Mouse (Mus musculus): Measurements from ENCODE around the gene Ftl1. TPM values are rescaled to one million over a fixed set of nuclear protein-coding genes. Genes with fewer than 3 reads are reported as not detected.

The Ftl1 gene
- total and polyA plus RNA-seq, 2 experiments from 2014 or later = 2,541 to 5,542 TPM

- WGBS = 1% methylated on average over 3 of the region's 3 CpGs
- Histone ChIP-seq H3K9me3 (ENCODE audit: low read length) (no peaks in the 10 kb centered on the region), H3K9ac (no peak overlapping the region), H3K27me3 (ENCODE audit: insufficient read depth, low read length) (no peaks in the 10 kb centered on the region), H3K4me2 (ENCODE audit: low read depth) (no peak overlapping the region), H3K4me1 (ENCODE audit: insufficient read depth) (no peaks in the 10 kb centered on the region), H3K4me3 (ENCODE audit: low read depth, low read length) (no peak overlapping the region), H3K36me3 (ENCODE audit: insufficient read depth) (no peaks in the 10 kb centered on the region), H3K27ac (ENCODE audit: low read depth, low read length) (no peak overlapping the region)
- peak; percentile 71 for ATAC-seq
- TF ChIP-seq CTCF (IDR thresholded peaks at IDR 0.05; ENCODE audit: low read depth) = peak; percentile 80
- peak; percentile 82 for DNase-seq
These were observed 17.3 kb upstream of the Ftl1 start for GRCm38 (mm10) chr7:45477003-45477402.

DNA sequence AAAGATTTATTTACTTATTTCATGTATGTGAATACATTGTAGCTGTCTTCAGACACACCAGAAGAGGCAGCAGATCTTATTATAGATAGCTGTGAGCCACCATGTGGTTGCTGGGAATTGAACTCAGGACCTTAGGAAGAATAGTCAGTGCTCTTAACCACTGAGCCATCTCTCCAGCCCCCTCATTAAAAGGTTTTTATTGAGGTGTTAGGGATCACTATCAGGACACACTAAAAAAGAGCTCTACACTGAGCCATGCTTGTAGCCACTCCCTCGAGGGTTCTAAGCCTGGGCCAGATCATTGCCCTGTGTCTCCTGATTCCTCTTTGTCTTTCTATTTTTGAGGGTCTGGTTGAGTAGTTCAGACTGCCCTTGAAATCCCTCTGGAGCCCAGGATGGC is 16.8 kb upstream of the Ftl1 start:
- TF ChIP-seq CTCF (IDR thresholded peaks at IDR 0.05; ENCODE audit: low read depth) = no peak
- Histone ChIP-seq H3K9me3 (ENCODE audit: low read length) (no peaks in the 10 kb centered on the region), H3K4me3 (ENCODE audit: low read depth, low read length) (no peak overlapping the region), H3K27me3 (ENCODE audit: insufficient read depth, low read length) (no peaks in the 10 kb centered on the region), H3K4me1 (ENCODE audit: insufficient read depth) (no peaks in the 10 kb centered on the region), H3K36me3 (ENCODE audit: insufficient read depth) (no peaks in the 10 kb centered on the region), H3K4me2 (ENCODE audit: low read depth) (no peak overlapping the region), H3K27ac (ENCODE audit: low read depth, low read length) (no peak overlapping the region), H3K9ac (no peak overlapping the region)
- ATAC-seq = no peak
- no peak for DNase-seq
- 39% methylated on average over 1 of the region's 1 CpGs for WGBS

GRCm38 (mm10) chr7:45475291-45475969 is 15.7 kb upstream of the Ftl1 start:
- Histone ChIP-seq H3K9me3 (ENCODE audit: low read length) (no peaks in the 10 kb centered on the region), H3K4me2 (ENCODE audit: low read depth) (peak overlapping the region; percentile 22; the same call in 1 of the 2 replicates), H3K4me3 (ENCODE audit: low read depth, low read length) (no peak overlapping the region), H3K9ac (no peak overlapping the region), H3K27ac (ENCODE audit: low read depth, low read length) (no peak overlapping the region), H3K27me3 (ENCODE audit: insufficient read depth, low read length) (no peaks in the 10 kb centered on the region), H3K36me3 (ENCODE audit: insufficient read depth) (no peaks in the 10 kb centered on the region), H3K4me1 (ENCODE audit: insufficient read depth) (no peaks in the 10 kb centered on the region)
- no peak for ATAC-seq
- WGBS = 71% methylated on average over 16 of the region's 16 CpGs
- no peak for TF ChIP-seq CTCF (IDR thresholded peaks at IDR 0.05; ENCODE audit: low read depth)
- no peak for DNase-seq

DNA sequence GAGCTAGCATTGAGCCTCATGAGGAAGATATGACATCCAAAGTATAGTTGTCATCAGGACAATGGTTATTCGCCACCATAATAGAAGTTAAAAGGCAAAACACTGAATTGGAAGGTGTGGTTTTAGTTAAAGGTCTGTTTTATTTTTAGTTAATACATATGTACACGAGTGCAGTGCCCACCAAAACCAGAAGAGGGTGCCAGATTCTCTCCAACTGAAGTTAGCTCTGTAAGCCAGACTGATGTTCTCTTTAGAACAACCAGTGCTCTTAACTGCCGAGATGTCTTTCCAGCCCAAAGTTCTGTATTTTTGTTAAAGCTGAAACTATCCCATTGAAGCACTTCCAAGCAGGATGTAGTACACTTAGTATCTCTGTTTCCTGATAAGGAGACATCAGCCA is 11.2 kb upstream of the Ftl1 start:
- no peak for ATAC-seq
- peaks cover 5% of the 10 kb centered on the region for H3K4me1 ChIP-seq (ENCODE audit: insufficient read depth)
- 6% methylated on average over 3 of the region's 3 CpGs for WGBS

GRCm38 (mm10) chr7:45467090-45467670 is 7.5 kb upstream of the Ftl1 start:
- Histone ChIP-seq H3K27me3 (ENCODE audit: insufficient read depth, low read length) (no peaks in the 10 kb centered on the region), H3K4me2 (ENCODE audit: low read depth) (peak overlapping the region; percentile 69), H3K27ac (ENCODE audit: low read depth, low read length) (0 out of 2 replicates have a peak overlapping the region, but pooled peaks have one; percentile 21), H3K36me3 (ENCODE audit: insufficient read depth) (peaks cover 24% of the 10 kb centered on the region), H3K9me3 (ENCODE audit: low read length) (no peaks in the 10 kb centered on the region), H3K9ac (peak overlapping the region; percentile 90), H3K4me3 (ENCODE audit: low read depth, low read length) (peak overlapping the region; percentile 81), H3K4me1 (ENCODE audit: insufficient read depth) (peaks cover 12% of the 10 kb centered on the region)
- DNase-seq (no peak), ATAC-seq (no peak)
- TF ChIP-seq CTCF (IDR thresholded peaks at IDR 0.05; ENCODE audit: low read depth) = no peak
- 34% methylated on average over 7 of the region's 7 CpGs for WGBS

More for the DNA sequence above, 11.2 kb upstream of the Ftl1 start:
- H3K27me3 ChIP-seq (ENCODE audit: insufficient read depth, low read length) = no peaks in the 10 kb centered on the region
- no peaks in the 10 kb centered on the region for H3K36me3 ChIP-seq (ENCODE audit: insufficient read depth)
- H3K9ac ChIP-seq = no peak overlapping the region
- DNase-seq = peak; percentile 84
- no peak overlapping the region for H3K27ac ChIP-seq (ENCODE audit: low read depth, low read length)
- H3K9me3 ChIP-seq (ENCODE audit: low read length) = no peaks in the 10 kb centered on the region
- peak; percentile 83 for TF ChIP-seq CTCF (IDR thresholded peaks at IDR 0.05; ENCODE audit: low read depth)
- H3K4me3 ChIP-seq (ENCODE audit: low read depth, low read length) = no peak overlapping the region
- H3K4me2 ChIP-seq (ENCODE audit: low read depth) = no peak overlapping the region

DNA sequence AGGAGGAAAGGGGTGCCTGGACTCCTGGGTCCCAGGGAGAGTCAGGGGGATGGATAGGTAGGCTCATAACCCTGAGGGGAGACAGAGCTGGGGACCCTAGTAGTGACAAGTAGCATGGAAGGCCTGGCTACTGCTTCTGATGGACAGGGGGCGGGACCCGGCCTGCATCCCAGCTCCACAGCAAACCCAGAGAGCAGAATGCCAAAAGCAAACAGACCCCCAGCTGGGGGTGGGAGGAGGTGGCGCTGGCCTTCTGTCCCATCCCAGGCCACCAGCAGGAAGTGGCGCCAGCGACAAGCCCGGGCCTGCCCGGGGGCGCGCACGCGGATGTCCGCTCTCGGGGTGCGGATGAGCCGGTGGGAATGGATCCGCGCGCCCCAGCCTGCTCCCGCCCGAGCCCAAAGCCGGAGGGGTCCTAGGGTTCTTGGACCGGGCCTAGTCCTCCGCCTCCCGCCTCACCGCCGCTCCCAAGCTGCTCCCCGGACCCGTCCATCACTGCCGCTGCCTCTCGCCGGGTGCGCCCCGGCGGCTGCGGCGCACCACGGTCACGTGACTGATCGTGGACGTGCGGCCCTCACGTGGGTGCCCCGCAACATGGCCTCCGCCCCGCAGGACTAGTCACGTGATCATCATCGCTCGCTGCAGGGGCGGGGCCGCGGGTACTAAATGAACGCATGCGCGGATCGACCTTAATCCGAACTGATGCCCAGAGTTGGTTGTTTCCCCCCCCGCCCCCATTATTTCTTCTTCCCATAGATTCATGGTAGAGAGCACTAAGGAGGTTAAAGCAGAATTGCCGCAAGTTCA is 6.8 kb upstream of the Ftl1 start, which contains the start of gene Bax:
Bax (minus strand) TSS at position 616 of the 807 bp plus-strand sequence.
- peak within 1 kb of the TSS; percentile 90 for H3K9ac ChIP-seq
- peak within 1 kb of the TSS; percentile 69 for H3K4me2 ChIP-seq (ENCODE audit: low read depth)
- H3K4me1 ChIP-seq (ENCODE audit: insufficient read depth) = peaks cover 12% of the 10 kb centered on the region
- peak within 1 kb of the TSS; percentile 79 for H3K27ac ChIP-seq (ENCODE audit: low read depth, low read length)
- peak; percentile 82 for ATAC-seq
- WGBS = 1% methylated on average over 51 of the region's 58 CpGs
- 0 out of 2 replicates have a peak, but pooled peaks have one; percentile 18 for TF ChIP-seq CTCF (IDR thresholded peaks at IDR 0.05; ENCODE audit: low read depth)
- peak within 1 kb of the TSS; percentile 81 for H3K4me3 ChIP-seq (ENCODE audit: low read depth, low read length)
- H3K27me3 ChIP-seq (ENCODE audit: insufficient read depth, low read length) = no peaks in the 10 kb centered on the region
- H3K9me3 ChIP-seq (ENCODE audit: low read length) = no peaks in the 10 kb centered on the region
- H3K36me3 ChIP-seq (ENCODE audit: insufficient read depth) = peaks cover 31% of the 10 kb centered on the region
- peak; percentile 98 for DNase-seq
